Mouse (Mus musculus) kidney, embryonic 16.5 days (tissue): ENCODE results near the gene Tk1. TPM values are rescaled to one million over a fixed set of nuclear protein-coding genes. Genes with fewer than 3 reads are reported as not detected.
"Not testable (repeated sequence)": the region's sequence is repeated elsewhere in the genome, so short reads cannot be mapped to it uniquely, and the experiment has no call there.

Experiments used
- ATAC-seq: fragments of 200-750 bp; cut with Nextera tagmentation; 2 replicates; pipeline ENCODE4 v1.8.0; 2017; ENCODE audit warnings: moderate TSS enrichment; ENCODE audit not compliant: low FRiP score, low TSS enrichment
- H3K27ac ChIP-seq: fragments of 300-500 bp; sonication (generic); 2 replicates; pipeline ENCODE4 v1.5.1; 2014; ENCODE audit warnings: low read length
- H3K27me3 ChIP-seq: fragments of 300-500 bp; sonication (generic); 2 replicates; pipeline ENCODE4 v1.6.1; 2014; ENCODE audit warnings: low read length, control low read depth, mixed read lengths; ENCODE audit not compliant: insufficient read depth
- H3K36me3 ChIP-seq: fragments of 300-500 bp; sonication (generic); 2 replicates; pipeline ENCODE4 v1.6.1; 2014; ENCODE audit warnings: low read length, control low read depth, mixed read lengths; ENCODE audit not compliant: insufficient read depth
- H3K4me1 ChIP-seq: fragments of 300-500 bp; sonication (generic); 2 replicates; pipeline ENCODE4 v1.6.1; 2014; ENCODE audit warnings: low read length, control low read depth, mixed read lengths; ENCODE audit not compliant: insufficient read depth
- H3K4me2 ChIP-seq: fragments of 300-500 bp; sonication (generic); replicated peaks from 2 replicates; pipeline ENCODE4 v1.6.1; 2014; ENCODE audit warnings: low read depth, low read length
- H3K4me3 ChIP-seq: fragments of 300-500 bp; sonication (generic); 2 replicates; pipeline ENCODE4 v1.5.1; 2014; ENCODE audit warnings: mild to moderate bottlenecking, low read length
- H3K9ac ChIP-seq: fragments of 300-500 bp; sonication (generic); replicated peaks from 2 replicates; pipeline ENCODE4 v1.6.1; 2014; ENCODE audit warnings: low read length
- H3K9me3 ChIP-seq: fragments of 300-500 bp; sonication (generic); 2 replicates; pipeline ENCODE4 v1.6.1; 2016; ENCODE audit warnings: low read length, control low read depth
- WGBS: fragments of 180-500 bp; shearing (Covaris S2); extraction: QIAGEN DNeasy Blood & Tissue Kit; methylation state at CpG from one replicate; pipeline ENCODE4 v1.1.7; 2014; 5-methylcytosine and 5-hydroxymethylcytosine counted together
- polyA plus RNA-seq: library from polyadenylated mRNA; unstranded; fragments of >200 nt; fragmentation: Nextera tagmentation; extraction: Ambion mirVana; gene quantifications from 2 replicates; pipeline ENCODE4 v1.2.1, GENCODE M21; 2015

Tk1 gene
- polyA plus RNA-seq, 1 experiment from 2014 or later, result 128 TPM

GRCm38 (mm10) chr11:117798160-117798541, 27.7 kb downstream of the Tk1 start:
- H3K27ac ChIP-seq, result no peak overlapping the region
- peaks cover 13% of the 10 kb centered on the region for H3K4me1 ChIP-seq
- ATAC-seq, result 0 out of 2 replicates have a peak, but pooled peaks have one; percentile 8
- no peaks in the 10 kb centered on the region for H3K27me3 ChIP-seq
- H3K9me3 ChIP-seq, result no peaks in the 10 kb centered on the region
- no peak overlapping the region for H3K4me2 ChIP-seq
- no peaks in the 10 kb centered on the region for H3K36me3 ChIP-seq
- H3K4me3 ChIP-seq, result no peak overlapping the region
- H3K9ac ChIP-seq, result 0 out of 2 replicates have a peak overlapping the region, but pooled peaks have one; percentile 26
- 34% methylated on average over 2 of the region's 2 CpGs for WGBS

GRCm38 (mm10) chr11:117797511-117798159, 28.3 kb downstream of the Tk1 start, which contains the start of gene 6030468B19Rik:
6030468B19Rik (plus strand) TSS chr11:117797660.
- Histone ChIP-seq H3K4me2 (no peak within 1 kb of the TSS), H3K36me3 (no peaks in the 10 kb centered on the region), H3K4me3 (no peak within 1 kb of the TSS), H3K27ac (no peak within 1 kb of the TSS), H3K9me3 (no peaks in the 10 kb centered on the region), H3K9ac (0 out of 2 replicates have a peak within 1 kb of the TSS, but pooled peaks have one; percentile 26), H3K4me1 (peaks cover 14% of the 10 kb centered on the region), H3K27me3 (no peaks in the 10 kb centered on the region)
- no peak for ATAC-seq
- 54% methylated on average over 9 of the region's 9 CpGs for WGBS

- Histone ChIP-seq H3K4me2 (no peak overlapping the region), H3K4me1 (peaks cover 21% of the 10 kb centered on the region), H3K27me3 (no peaks in the 10 kb centered on the region), H3K27ac (no peak overlapping the region), H3K36me3 (no peaks in the 10 kb centered on the region), H3K4me3 (no peak overlapping the region), H3K9me3 (no peaks in the 10 kb centered on the region), H3K9ac (no peak overlapping the region)
- no peak for ATAC-seq
- 33% methylated on average over 5 of the region's 5 CpGs for WGBS
Observed at GRCm38 (mm10) chr11:117796954-117797353, 28.9 kb downstream of the Tk1 start.

GRCm38 (mm10) chr11:117794035-117794551, 31.8 kb downstream of the Tk1 start:
- no peak overlapping the region for H3K9ac ChIP-seq
- H3K36me3 ChIP-seq, result no peaks in the 10 kb centered on the region
- no peaks in the 10 kb centered on the region for H3K27me3 ChIP-seq
- H3K4me3 ChIP-seq, result no peak overlapping the region
- H3K9me3 ChIP-seq, result no peaks in the 10 kb centered on the region
- peaks cover 36% of the 10 kb centered on the region for H3K4me1 ChIP-seq
- no peak for ATAC-seq
- WGBS, result 62% methylated on average over 4 of the region's 4 CpGs
- H3K4me2 ChIP-seq, result no peak overlapping the region
- no peak overlapping the region for H3K27ac ChIP-seq

GRCm38 (mm10) chr11:117792281-117792888, 33.5 kb downstream of the Tk1 start:
- 8% methylated on average over 22 of the region's 22 CpGs for WGBS
- H3K27me3 ChIP-seq, result no peaks in the 10 kb centered on the region
- H3K4me1 ChIP-seq, result peaks cover 24% of the 10 kb centered on the region
- H3K9me3 ChIP-seq, result no peaks in the 10 kb centered on the region
- H3K4me2 ChIP-seq, result peak overlapping the region; percentile 54
- no peaks in the 10 kb centered on the region for H3K36me3 ChIP-seq
- peak overlapping the region; percentile 62 for H3K9ac ChIP-seq
- ATAC-seq, result peak; percentile 73
- peak overlapping the region; percentile 36 for H3K4me3 ChIP-seq
- H3K27ac ChIP-seq, result peak overlapping the region; percentile 33; the same call in 1 of the 2 replicates

- Histone ChIP-seq H3K9me3 (no peaks in the 10 kb centered on the region), H3K4me2 (no peak overlapping the region), H3K27me3 (no peaks in the 10 kb centered on the region), H3K27ac (no peak overlapping the region), H3K4me1 (peaks cover 24% of the 10 kb centered on the region), H3K9ac (no peak overlapping the region), H3K36me3 (no peaks in the 10 kb centered on the region), H3K4me3 (no peak overlapping the region)
- no peak for ATAC-seq
- WGBS, result 87% methylated on average over 9 of the region's 9 CpGs
Observed at GRCm38 (mm10) chr11:117791441-117791761, 34.5 kb downstream of the Tk1 start.

- 34% methylated on average over 23 of the region's 23 CpGs for WGBS
- Histone ChIP-seq H3K9ac (peak overlapping the region; percentile 54), H3K27me3 (no peaks in the 10 kb centered on the region), H3K9me3 (no peaks in the 10 kb centered on the region), H3K4me3 (peak overlapping the region; percentile 32), H3K4me2 (peak overlapping the region; percentile 57), H3K36me3 (no peaks in the 10 kb centered on the region), H3K27ac (0 out of 2 replicates have a peak overlapping the region, but pooled peaks have one; percentile 43), H3K4me1 (peaks cover 24% of the 10 kb centered on the region)
- peak; percentile 87 for ATAC-seq
Observed at GRCm38 (mm10) chr11:117790703-117791440, 35.0 kb downstream of the Tk1 start.

GRCm38 (mm10) chr11:117790286-117790685, 35.6 kb downstream of the Tk1 start:
- Histone ChIP-seq H3K36me3 (no peaks in the 10 kb centered on the region), H3K9ac (peak overlapping the region; percentile 54), H3K27ac (0 out of 2 replicates have a peak overlapping the region, but pooled peaks have one; percentile 38), H3K9me3 (no peaks in the 10 kb centered on the region), H3K4me1 (peaks cover 24% of the 10 kb centered on the region), H3K4me2 (peak overlapping the region; percentile 57), H3K4me3 (peak overlapping the region; percentile 32), H3K27me3 (no peaks in the 10 kb centered on the region)
- WGBS, result 3% methylated on average over 14 of the region's 14 CpGs
- peak; percentile 43 for ATAC-seq

GRCm38 (mm10) chr11:117788481-117788880, 37.4 kb downstream of the Tk1 start:
- H3K36me3 ChIP-seq, H3K4me2 ChIP-seq, H3K9me3 ChIP-seq, H3K4me3 ChIP-seq, H3K27me3 ChIP-seq, H3K9ac ChIP-seq, ATAC-seq, H3K27ac ChIP-seq: not testable (repeated sequence)
- WGBS, result 80% methylated on average over 7 of the region's 7 CpGs
- H3K4me1 ChIP-seq, result peaks cover 25% of the 10 kb centered on the region
